Mouse (Mus musculus): Measurements from ENCODE around the gene Dctn2. TPM values are rescaled to one million over a fixed set of nuclear protein-coding genes. Genes with fewer than 3 reads are reported as not detected.

Dctn2 gene
- total RNA-seq, 2 experiments from 2014 or later, result 260 TPM

DNA sequence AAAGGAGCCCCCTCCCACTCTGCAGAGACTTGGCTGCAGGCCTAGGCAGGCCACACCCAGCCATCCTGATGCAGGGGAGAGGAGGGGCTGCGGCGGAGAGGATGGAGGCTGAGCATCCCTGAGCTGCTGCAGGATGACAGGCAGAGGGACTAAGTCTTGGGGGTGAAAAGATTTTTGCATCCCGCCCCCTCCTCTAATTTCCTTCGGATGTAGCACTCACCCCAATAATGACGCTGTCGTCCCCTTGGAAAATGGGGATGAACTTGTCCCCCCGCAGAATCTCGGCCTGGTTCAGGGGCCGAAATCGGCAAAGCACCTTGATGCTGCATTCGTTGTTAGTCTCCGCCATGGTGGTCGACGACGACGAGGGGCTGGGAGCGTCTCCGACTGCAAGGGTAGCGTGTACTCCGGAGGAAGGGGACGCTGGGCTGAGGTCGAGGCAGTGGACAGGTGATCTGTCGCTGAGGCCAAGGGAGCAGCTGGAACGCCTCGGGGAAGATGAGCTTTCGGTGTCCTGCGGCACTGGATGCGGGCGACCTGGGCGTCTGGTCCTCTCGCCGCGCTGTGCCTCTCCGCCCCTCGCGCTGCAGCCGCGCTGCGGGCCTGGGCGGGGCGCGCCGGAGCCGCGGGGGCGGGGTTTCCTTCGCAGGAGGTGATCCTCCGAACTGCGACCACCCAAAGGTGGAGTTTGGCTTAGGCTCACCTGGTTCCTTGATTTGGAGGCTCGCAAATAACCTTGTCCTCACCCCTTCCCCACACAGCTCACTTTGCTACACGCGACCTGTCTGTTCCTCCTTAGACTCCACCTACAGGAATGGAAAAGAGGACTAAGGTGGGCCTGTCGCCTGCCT, 3.4 kb upstream of the Dctn2 start, which contains the start of gene Kif5a:
TSS of gene Kif5a (minus strand) at position 801 of the 851 bp plus-strand sequence.
- peak; percentile 75 to 86 for DNase-seq (ENCODE audit: low spot score in 2 of 2)

DNA sequence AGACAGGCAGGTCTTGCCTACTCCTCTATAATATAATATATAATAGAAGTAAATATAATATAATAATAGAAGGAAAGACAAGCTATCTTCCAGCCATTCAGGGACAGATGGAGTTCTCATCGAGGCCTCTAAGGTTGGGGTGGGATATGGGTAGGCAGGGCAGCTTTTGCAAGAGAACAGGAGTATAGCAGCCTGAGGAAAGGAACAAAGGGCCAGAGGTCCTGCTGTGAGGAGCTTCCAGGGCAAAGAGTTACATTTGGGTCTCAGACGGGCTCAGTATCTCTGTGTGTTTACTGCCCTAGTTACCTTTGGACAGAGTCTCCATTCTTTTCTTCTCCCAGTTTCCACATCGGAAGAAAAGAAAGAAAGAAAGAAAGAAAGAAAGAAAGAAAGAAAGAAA, 2.5 kb upstream of the Dctn2 start:
- DNase-seq (ENCODE audit: low spot score in 2 of 2), result no peak

DNA sequence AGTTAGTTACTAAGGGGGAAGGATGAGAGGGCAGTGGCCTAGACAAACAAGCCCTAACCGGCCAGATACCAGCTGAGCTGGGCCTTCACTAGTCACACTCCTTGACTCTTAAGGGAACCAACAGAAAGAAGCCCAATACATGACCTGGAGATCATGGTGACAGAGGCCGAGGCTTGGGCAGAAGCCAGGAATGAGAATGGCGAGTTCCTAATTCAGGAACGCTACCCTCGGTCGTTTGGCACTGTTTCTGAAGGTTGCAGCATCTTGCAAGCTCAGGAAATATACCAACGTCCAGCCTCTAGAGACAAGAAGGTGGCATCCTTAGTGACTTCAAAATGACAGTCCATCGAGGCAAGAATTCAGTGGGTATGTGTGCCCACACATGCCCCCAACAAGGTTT, 1.8 kb upstream of the Dctn2 start:
- DNase-seq (ENCODE audit: low spot score in 2 of 2), result no peak

DNA sequence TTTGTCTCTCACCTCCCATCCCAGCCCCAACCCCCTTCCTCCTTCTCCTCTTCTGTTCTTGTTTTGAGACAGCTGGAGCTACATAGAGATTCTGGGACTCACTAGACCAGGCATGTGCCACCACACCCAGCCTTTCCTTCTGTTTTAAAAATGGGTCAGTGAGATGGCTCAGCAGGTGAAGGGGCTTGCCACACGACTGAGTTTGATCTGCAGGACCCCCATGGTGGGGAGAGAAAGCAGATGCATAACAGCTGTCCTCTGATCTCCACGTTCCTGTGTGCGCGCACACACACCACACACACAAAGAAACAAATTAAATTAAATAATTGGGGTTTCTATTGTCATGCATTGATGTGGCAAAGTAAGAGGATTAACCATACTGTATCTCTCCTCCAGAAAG, 1.2 kb upstream of the Dctn2 start:
- no peak for DNase-seq (ENCODE audit: low spot score in 2 of 2)

DNA sequence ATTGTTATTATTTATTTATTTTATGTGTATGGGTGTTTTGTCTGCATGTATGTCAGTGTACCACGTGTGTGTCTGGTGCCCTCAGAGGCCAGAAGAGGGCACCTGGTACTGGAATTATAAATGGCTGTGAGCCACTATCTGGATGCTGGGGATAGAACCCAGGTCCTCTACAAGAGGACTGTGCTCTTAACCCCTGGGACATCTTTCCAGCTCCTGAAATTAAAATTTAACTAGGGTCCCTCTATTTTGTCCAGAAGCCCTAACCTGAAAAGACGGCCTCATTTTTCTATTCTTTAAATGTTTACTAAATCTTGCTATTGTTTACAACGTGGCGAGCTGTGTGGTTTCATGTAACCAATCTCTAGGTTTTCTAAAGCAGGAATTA, 449 bp upstream of the Dctn2 start:
- no peak for DNase-seq (ENCODE audit: low spot score in 2 of 2)

DNA sequence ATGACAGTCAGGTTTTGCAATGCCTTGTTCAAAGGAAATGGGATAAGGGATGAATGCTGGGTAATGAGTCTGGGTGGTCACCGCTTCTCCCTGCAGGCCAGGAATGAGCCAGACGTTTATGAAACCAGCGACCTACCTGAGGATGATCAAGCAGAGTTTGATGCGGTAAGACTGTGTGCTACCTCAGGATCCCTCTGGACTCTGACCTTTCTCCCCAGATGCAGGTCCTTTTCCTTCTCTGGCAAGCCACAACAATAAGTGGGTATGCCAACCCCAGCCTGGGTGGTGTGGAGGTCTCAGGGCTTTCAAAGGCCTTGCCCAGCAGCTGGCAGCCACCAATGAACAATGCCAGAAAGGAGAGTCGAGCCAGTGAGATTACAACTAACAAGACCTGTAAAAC, 1.1 kb downstream of the Dctn2 start:
- no peak for DNase-seq (ENCODE audit: low spot score in 2 of 2)

DNA sequence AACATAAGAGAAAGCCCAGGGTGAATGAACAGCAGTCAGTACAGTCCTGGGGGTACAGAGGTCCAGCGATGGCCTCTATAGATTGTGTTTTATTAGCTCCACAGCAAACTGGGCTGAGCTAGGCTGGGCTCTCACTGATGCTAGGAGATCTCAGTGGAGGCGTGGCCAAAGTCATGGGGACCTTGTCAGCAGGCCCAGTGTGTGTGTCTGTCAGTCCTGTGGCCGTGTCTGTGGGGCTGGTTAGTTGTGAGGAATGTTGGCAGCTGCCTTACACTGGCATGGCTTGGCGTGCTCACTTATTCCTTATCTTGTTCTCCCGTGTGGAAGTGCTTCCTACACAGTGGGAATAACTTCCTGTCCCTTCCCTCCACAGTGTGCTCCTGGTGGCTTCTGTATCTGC, 2.2 kb downstream of the Dctn2 start:
- DNase-seq (ENCODE audit: low spot score in 2 of 2), result no peak

DNA sequence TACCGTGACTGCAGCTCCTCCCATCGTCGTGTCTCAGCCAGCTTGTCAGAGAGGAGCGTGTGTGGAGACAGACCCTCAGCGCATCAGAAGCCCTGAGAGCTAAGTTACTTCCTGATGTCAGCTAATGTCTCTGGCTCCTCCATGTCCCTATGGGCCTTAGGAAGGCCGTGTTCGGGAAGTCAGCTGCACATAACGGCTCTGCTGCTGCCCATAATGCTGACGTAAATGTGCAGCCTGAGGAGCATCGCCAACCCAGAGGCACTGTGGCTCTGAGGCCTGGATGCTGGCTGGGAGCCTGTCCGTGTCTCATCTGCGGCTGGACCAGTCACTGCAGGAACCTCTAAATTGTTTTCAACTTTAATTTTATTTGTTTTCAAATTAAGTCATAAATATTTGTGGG, 2.9 kb downstream of the Dctn2 start:
- DNase-seq (ENCODE audit: low spot score in 2 of 2), result no peak

DNA sequence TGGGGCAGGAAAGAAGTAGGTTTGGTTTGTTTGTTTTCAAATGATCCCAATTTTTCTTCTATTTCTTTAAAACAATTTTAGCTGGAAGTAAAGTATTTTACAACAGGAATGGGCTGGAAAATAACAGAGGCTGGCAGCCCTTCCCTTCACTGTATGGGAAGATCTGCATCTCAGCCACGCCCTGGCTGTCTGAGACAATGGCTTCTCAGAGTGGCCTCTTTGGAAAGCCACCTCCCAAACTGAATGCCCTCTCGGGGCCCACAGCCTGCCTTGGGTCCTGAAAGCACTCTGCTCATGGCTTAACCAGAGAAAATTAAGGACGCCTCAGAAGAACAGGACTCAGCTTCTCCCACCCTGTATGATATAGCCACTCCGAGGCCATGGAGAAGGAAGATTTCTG, 3.7 kb downstream of the Dctn2 start:
- no peak for DNase-seq (ENCODE audit: low spot score in 2 of 2)

DNA sequence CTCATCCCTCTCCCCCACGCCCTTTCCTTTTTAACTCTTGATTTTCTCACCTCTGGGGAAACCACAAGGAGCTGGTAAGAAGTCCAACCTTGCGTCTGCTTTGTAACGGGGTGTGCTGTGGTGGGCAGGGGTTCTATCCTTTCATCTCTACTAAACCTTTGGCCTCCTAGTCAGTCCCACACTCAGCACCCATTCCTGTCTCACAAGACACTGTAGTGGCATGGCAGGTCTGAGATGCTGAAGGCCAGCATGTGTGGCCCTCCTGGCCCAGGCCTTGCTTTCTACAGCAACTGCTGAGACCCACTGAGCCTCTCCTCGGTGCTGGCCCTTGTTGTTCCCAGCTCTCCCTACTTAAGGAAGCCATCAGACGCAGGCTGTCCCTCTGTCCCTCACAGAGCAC, 6.2 kb downstream of the Dctn2 start:
- no peak for DNase-seq (ENCODE audit: low spot score in 2 of 2)

DNA sequence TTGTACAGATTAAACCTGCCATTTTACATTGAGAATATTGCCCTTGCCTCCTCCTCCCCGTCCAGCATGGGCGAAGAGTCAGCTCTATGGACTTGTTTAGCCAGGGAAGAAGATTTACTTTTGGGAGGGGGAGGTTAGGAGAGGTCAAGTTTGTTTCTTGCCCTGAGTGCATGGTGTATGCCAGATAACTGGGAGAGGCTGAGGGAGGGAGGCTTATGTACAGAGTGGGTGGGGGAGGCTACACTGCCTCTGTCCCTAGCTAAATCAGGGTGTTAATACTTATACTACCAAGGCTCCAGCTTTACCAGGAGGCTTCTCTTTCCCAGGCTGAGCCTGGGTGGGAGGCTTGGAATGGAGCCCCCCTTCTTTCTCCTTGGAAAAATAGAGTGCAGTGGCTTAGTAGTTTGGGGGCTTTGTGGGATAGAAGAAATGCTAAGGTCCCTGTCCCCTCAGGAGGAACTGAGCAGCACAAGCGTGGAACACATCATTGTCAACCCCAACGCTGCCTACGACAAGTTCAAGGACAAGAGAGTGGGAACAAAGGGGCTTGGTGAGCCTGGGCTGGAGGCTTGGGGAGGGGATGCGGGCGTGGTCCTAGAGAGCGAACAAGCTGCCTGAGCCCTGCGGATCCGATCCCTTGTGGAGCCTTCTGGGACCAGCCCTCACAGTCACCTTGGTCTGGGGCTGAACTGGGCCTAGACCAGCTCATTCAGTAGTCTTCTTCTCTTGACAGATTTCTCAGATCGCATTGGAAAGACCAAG, 8.3 kb downstream of the Dctn2 start:
- no peak for DNase-seq (ENCODE audit: low spot score in 2 of 2)

DNA sequence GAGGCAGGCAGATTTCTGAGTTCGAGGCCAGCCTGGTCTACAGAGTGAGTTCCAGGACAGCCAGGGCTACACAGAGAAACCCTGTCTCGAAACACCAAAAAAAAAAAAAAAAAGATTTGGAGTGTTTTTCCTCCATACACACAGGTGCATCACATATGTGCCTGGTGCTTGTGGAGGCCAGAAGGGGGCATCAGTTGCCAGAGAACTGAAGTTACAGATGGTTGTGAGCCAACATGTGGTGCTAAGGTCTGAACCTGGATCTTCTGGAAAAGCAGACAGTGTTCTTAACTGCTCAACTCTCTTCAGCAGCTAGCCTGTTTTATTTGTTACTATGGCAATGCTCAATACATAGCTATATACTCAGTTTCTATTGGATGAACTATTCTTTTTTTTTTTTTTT, 13.6 kb downstream of the Dctn2 start:
- DNase-seq (ENCODE audit: low spot score in 2 of 2), result no peak

DNA sequence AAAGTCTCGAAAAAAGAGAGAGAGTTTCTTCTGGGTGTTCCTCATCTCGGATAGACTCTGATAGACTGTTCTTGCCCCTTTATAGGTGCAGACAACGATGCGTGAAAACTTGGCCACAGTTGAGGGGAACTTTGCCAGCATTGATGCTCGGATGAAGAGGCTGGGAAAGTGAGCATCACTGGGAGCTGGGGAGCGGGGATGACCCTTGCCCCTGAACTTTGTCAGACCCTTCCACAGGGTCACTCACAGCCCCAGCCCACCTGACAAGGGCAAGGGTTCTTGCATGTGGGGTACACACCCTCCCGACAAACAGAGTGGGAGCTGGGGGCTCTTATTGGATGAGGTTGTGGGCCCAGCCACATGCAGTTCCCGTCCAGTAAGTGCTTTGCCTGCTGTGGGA, 15.1 kb downstream of the Dctn2 start:
- no peak for DNase-seq (ENCODE audit: low spot score in 2 of 2)

DNA sequence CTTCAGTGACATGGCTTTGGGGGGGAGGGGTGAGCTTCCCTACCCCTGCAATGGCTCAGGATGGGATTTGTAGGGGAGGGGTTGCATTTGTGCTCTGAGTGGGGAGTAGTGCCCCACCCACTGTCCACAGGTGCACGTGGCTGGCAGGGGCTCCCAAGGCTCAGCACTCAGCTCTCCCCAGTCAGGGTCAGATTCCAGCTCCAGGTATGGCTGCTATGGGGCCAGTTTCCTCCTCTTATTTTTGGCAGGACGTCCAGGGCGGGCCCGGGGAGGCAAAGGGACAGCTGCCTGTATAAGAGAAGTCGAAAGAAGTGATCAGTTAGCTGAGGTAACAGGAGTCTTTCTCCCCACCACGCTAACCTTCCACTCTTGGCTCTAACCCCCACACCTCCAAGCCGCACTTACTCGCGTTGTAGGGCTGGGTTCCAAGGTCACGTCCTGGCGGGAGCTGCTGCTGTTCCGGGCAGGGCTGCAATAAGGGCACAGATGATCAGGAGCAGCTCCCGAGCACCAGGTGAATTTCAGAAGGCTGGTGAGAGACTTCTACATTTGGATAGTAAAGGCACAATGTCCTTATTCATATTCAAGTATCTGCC, 16.6 kb downstream of the Dctn2 start:
- no peak for DNase-seq (ENCODE audit: low spot score in 2 of 2)

DNA sequence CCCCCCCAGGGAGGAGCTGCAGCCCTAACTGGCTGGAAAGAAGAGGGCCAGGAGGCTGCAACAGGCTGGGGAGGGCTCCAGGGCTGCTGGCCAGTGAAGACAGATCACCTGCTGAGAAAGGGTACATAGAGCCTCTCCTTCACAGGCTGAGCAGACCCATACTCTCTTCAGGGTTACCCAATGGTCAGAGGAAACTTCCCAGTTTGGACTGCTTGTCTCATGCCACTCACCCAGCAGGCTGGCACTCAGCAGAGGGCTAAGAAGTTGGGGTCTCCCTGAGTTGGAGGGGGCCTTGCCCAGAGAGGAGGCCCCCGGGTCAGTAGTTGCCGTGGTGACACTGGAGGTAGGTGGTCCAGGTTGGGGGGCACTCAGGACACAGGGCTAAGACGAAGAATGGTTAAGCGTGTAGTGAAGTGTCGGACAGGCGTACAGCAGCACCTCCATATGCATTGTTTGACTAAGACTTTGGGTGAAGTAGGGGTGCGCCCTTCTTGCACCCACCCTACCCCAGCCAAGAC, 18.0 kb downstream of the Dctn2 start:
- DNase-seq (ENCODE audit: low spot score in 2 of 2), result no peak

DNA sequence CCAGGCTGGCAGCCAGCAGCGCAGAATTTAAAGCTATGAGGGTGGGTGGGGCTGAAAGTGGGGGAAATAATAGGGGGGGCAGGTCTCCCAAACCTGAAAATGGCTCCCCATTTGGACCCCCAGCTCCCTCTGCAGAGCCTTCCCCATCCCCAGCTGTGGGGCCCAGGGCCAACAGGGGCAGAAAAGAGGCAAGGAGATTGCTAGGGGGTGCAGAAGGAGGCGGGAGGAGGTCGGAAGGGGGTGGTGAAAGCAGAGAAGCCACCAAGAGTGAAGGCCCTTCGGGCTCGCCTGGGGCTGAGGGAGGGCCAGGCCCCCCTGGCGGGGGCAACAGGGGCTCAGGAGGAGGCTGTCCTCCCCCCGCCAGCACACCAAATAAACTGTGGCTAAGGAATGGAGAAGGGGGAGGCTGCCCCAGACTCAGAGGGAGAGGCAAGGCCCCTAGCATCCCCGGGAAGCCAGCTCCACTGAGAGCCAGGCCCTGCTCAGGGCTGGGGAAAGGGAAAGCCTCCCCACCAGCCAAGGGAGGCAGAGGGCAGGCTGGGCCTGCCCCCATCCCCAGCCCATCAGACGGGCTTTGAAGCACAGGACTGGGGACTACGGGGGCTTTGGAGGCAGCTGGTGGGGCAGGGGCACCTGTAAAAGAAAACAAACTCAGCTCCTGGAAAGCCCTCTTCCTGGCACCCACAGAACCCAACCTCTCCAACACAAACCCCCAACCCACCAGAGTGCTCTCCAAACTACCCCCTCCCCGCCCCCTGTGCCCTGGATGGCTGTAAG, 18.7 kb downstream of the Dctn2 start:
- no peak for DNase-seq (ENCODE audit: low spot score in 2 of 2)

DNA sequence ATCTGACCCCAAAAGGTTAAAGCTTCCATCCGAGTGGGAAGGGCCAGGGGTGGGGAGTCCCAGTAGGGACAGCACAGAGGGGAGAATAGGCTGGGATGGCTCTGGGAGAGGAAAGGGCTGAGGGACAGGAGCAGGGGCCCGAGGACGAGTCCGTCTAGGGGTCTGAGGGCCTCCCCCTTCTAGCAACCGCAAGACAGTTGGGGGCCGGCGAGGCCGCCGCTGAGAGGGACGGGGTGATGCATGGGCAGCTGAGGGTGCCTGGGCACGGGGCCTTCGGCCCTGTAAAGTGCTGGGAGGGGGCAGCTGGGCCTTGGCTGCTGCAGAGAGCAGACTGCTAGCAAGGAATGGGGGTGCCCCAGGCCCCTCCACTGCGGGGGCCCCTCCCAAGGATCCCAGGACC, 19.5 kb downstream of the Dctn2 start:
- DNase-seq (ENCODE audit: low spot score in 2 of 2), result no peak

DNA sequence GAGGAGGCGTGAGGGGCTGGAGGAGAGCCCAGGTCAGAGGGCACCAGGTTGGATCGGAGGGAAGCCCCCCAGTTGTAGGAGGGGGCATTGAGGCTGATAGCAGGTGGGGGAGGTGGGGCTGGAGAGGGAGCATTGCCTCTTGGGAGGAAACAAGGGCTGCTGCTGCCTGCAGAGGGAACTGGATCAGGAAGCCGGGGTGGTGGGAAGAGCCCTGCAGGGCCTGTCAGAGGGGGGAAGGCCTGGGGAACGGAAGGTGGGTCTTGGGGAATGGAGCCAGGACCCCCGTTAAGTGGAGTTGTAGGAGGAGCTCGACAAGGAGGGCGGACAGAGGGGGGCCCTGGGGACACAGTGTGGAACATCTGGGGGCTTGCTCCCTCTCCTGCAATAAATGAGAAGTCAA, 20.0 kb downstream of the Dctn2 start:
- DNase-seq (ENCODE audit: low spot score in 2 of 2), result no peak

DNA sequence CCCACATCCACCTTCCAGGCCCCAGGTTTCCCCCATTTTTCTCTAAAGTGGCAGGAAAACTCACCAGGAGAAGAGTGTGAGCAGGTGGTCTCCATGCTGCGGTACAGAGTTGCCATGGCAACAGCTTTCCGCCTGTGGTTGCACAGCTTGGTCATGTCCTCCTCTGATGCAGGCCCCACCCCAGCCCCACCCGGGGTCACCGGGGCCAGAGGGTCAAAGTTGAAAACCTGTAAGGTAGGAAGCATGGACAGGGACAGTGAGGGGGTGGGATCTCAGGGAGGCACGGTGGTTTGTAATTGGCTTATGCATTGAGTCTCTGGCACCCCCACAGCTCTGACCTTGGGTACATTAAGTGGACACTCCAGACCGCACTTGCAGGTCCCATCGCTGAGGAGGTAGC, 20.6 kb downstream of the Dctn2 start:
- DNase-seq (ENCODE audit: low spot score in 2 of 2), result no peak

DNA sequence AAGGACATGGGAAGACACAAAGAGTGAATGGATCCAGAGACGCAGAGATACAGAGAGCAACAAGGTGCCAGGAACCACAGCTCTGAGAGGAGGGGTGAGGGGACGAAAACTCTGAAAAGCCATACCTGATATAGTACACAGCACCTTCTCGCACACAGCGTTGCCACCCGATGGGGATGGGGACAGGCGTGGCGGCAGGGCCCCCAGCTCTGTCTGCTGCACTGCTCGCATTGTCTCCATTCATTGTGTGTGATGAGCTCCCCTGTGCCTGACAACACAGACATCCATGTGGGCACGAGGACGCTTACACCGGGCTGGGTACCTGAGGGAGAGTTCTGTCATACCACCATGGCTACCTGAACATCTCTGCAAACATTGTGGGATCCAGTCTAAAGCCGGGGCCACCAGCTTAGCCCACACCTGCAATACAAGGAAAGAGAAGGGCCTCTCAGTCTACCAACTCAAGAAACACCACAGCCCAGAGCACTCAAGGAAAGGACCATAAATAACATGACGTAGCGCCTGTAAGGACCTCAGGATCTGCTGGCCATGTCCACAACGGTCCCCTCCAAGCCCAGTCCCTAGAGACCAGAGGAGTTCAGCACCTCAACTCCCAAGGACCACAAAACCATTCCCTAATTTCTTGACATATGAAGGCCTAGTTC, 21.2 kb downstream of the Dctn2 start:
- no peak for DNase-seq (ENCODE audit: low spot score in 2 of 2)

DNA sequence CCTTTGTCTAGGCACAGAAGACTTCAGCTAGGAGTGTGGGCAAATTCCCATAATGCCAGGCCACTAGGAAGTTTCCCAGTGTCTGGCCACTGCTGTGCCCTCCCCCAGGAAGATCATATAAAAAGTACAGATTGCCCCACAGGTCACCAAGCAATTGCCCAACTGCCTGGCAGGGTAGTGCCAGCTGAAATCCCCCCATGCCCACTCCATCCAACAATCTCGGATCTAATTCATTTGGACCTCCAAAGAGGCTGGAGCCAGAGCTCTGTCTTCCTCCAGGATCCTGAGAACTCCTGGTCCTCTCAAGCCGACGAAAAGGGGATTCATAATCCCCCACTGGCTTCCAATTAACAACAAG, 21.7 kb downstream of the Dctn2 start:
- no peak for DNase-seq (ENCODE audit: low spot score in 2 of 2)

Data from left cerebral cortex, adult 18-20 months (tissue).